ENCODE assay signal across 9 mouse cellular contexts in genomic region chr11:97669829-97670228, GRCm38 (mm10). TPM values are rescaled to one million over a fixed set of nuclear protein-coding genes. Genes with fewer than 3 reads are reported as not detected.
DNase-seq lines count a peak whose midpoint lies in the region; ATAC-seq lines count a peak whose summit lies in the region.
"Had no signal": no experiment of that assay in that cellular context is flagged by ENCODE, and none has a peak within 500 bp of the region (broad histone marks: within the 10 kb centered on the region; RNA-seq: fewer than 3 reads in every experiment).

No protein-coding gene starts in this region.

- peaks cover 18% of the 10 kb centered on the region for H3K4me1 ChIP-seq in forebrain, embryonic 14.5 days (ENCODE audit: control insufficient read depth, insufficient read depth, low read length)
- H3K4me1 ChIP-seq in intestine, embryonic 15.5 days (replicated peaks): peaks cover 20% of the 10 kb centered on the region

- peak; percentile 60 for ATAC-seq in forebrain, embryonic 14.5 days
- ATAC-seq in intestine, embryonic 15.5 days: peak; percentile 11; the same call in 1 of the 2 replicates

- no peak overlapping the region for H3K4me2 ChIP-seq in forebrain, embryonic 14.5 days (ENCODE audit: low read length)
- H3K4me2 ChIP-seq in intestine, embryonic 15.5 days (replicated peaks): no peak overlapping the region

- 31% methylated on average over 6 of the region's 6 CpGs for WGBS in forebrain, embryonic 14.5 days
- 17% methylated on average over 6 of the region's 6 CpGs for WGBS in intestine, embryonic 15.5 days

- DNase-seq in embryo, embryonic 11 days: peak; percentile 37
- DNase-seq in embryo, embryonic 10 days (ENCODE audit: low spot score): no peak
- peak; percentile 72 for DNase-seq in ES-CJ7 (ENCODE audit: low read depth, low spot score)
- DNase-seq in forebrain, embryonic 14.5 days (ENCODE audit: low spot score): peak; percentile 70
- peak; percentile 77 to 81 for DNase-seq in lung, postnatal 4 days
- no peak for DNase-seq in thymus, postnatal 14 days
- no peak for DNase-seq in ovary, adult 18-20 months (ENCODE audit: low spot score)

- no peak overlapping the region for H3K9ac ChIP-seq in forebrain, embryonic 14.5 days (ENCODE audit: low read length)
- H3K9ac ChIP-seq in intestine, embryonic 15.5 days: no peak overlapping the region

- H3K9me3 ChIP-seq in forebrain, embryonic 14.5 days (replicated peaks; ENCODE audit: control insufficient read depth, low read length): no peaks in the 10 kb centered on the region
- H3K9me3 ChIP-seq in intestine, embryonic 15.5 days: no peaks in the 10 kb centered on the region

- H3K27ac ChIP-seq in forebrain, embryonic 14.5 days (ENCODE audit: low read depth, low read length): peak overlapping the region; percentile 58; the same call in 1 of the 2 replicates
- H3K27ac ChIP-seq in intestine, embryonic 15.5 days: no peak overlapping the region

- no peak overlapping the region for H3K4me3 ChIP-seq in forebrain, embryonic 14.5 days (ENCODE audit: low read depth, low read length)
- no peak overlapping the region for H3K4me3 ChIP-seq in intestine, embryonic 15.5 days (replicated peaks)
- H3K4me3 ChIP-seq: myocyte had no signal

- peaks cover 82% of the 10 kb centered on the region for H3K36me3 ChIP-seq in forebrain, embryonic 14.5 days (ENCODE audit: control insufficient read depth, insufficient read depth, low read length)
- peaks cover 66% of the 10 kb centered on the region for H3K36me3 ChIP-seq in intestine, embryonic 15.5 days

- H3K27me3 ChIP-seq in forebrain, embryonic 14.5 days (replicated peaks; ENCODE audit: control insufficient read depth, insufficient read depth, low read length): no peaks in the 10 kb centered on the region
- no peaks in the 10 kb centered on the region for H3K27me3 ChIP-seq in intestine, embryonic 15.5 days (replicated peaks)

RNA-seq across cellular contexts. Expression of gene Mllt6, which starts 6.6 kb away (rescaled TPM):
- 5.0 and 5.9 TPM in 2 replicates for polyA plus RNA-seq in forebrain, embryonic 14.5 days (2014; fragmentation: Nextera tagmentation; extraction: Ambion mirVana)
- 1.9 and 2.4 TPM in 2 replicates for polyA plus RNA-seq in intestine, embryonic 15.5 days (2015; fragmentation: Nextera tagmentation; extraction: Ambion mirVana)

RNA-seq across cellular contexts. Expression of gene Cisd3, which starts 15.8 kb away (rescaled TPM):
- 17.3 and 19.5 TPM in 2 replicates for polyA plus RNA-seq in forebrain, embryonic 14.5 days (2014; fragmentation: Nextera tagmentation; extraction: Ambion mirVana)
- polyA plus RNA-seq in intestine, embryonic 15.5 days (2015; fragmentation: Nextera tagmentation; extraction: Ambion mirVana): 79.9 and 93.0 TPM in 2 replicates

RNA-seq across cellular contexts. Expression of gene Pcgf2, which starts 30.5 kb away (rescaled TPM):
- 17.6 and 21.9 TPM in 2 replicates for polyA plus RNA-seq in forebrain, embryonic 14.5 days (2014; fragmentation: Nextera tagmentation; extraction: Ambion mirVana)
- polyA plus RNA-seq in intestine, embryonic 15.5 days (2015; fragmentation: Nextera tagmentation; extraction: Ambion mirVana): 12.7 and 12.8 TPM in 2 replicates

RNA-seq across cellular contexts. Expression of gene Psmb3, which starts 33.4 kb away (rescaled TPM):
- 530 and 674 TPM in 2 replicates for polyA plus RNA-seq in forebrain, embryonic 14.5 days (2014; fragmentation: Nextera tagmentation; extraction: Ambion mirVana)
- polyA plus RNA-seq in intestine, embryonic 15.5 days (2015; fragmentation: Nextera tagmentation; extraction: Ambion mirVana): 426 and 480 TPM in 2 replicates

RNA-seq across cellular contexts. Expression of gene Epop, which starts 40.3 kb away (rescaled TPM):
- polyA plus RNA-seq in forebrain, embryonic 14.5 days (2014; fragmentation: Nextera tagmentation; extraction: Ambion mirVana): 2.5 and 3.3 TPM in 2 replicates
- polyA plus RNA-seq in intestine, embryonic 15.5 days (2015; fragmentation: Nextera tagmentation; extraction: Ambion mirVana): 2.7 and 3.7 TPM in 2 replicates

Comparison
In these comparisons a context has a peak if more than half of its experiments do, and no peak if none do; other contexts are left out.
1. DNase-seq: peak in embryo, embryonic 11 days (single experiment), ES-CJ7 (single experiment), forebrain, embryonic 14.5 days (single experiment) and lung, postnatal 4 days (2 of 2); none in embryo, embryonic 10 days (single experiment), thymus, postnatal 14 days (single experiment) and ovary, adult 18-20 months (single experiment).